Mouse (Mus musculus): Measurements from ENCODE around the gene Cd300ld2. TPM values are rescaled to one million over a fixed set of nuclear protein-coding genes. Genes with fewer than 3 reads are reported as not detected.

The Cd300ld2 gene
- polyA plus RNA-seq (2017; shearing (Covaris generic)) = not detected

GRCm38 (mm10) chr11:115016093-115016492 lies at the start of gene Cd300ld2:
Gene Cd300ld2, minus strand, starts transcription at chr11:115016193.

GRCm38 (mm10) chr11:115062077-115062476 lies 46.1 kb upstream of the Cd300ld2 start, which contains the start of gene Cd300e:
Gene Cd300e, minus strand, starts transcription at chr11:115062177.

GRCm38 (mm10) chr11:115048259-115048658 lies 32.3 kb upstream of the Cd300ld2 start, which contains the start of gene Cd300ld3:
Gene Cd300ld3, minus strand, starts transcription at chr11:115048409.

GRCm38 (mm10) chr11:115037669-115038068 lies 21.7 kb upstream of the Cd300ld2 start, which contains the start of gene Cd300ld5:
Gene Cd300ld5, minus strand, starts transcription at chr11:115037769.

GRCm38 (mm10) chr11:115026912-115027311 lies 10.9 kb upstream of the Cd300ld2 start, which contains the start of gene Cd300ld4:
Gene Cd300ld4, minus strand, starts transcription at chr11:115027012.

GRCm38 (mm10) chr11:115001474-115002040 lies 14.4 kb downstream of the Cd300ld2 start, which contains the start of gene Cd300c2:
Gene Cd300c2, minus strand, starts transcription at chr11:115001880.

GRCm38 (mm10) chr11:114989793-114990192 lies 26.2 kb downstream of the Cd300ld2 start, which contains the start of gene Cd300ld:
Gene Cd300ld, minus strand, starts transcription at chr11:114989922.

GRCm38 (mm10) chr11:114968752-114969207 lies 47.2 kb downstream of the Cd300ld2 start, which contains the start of gene Cd300c:
Gene Cd300c, minus strand, starts transcription at chr11:114969157.

Other genes starting within 250 kb of the Cd300ld2 start
- gene Btbd17, start 220.2 kb downstream of the Cd300ld2 start, polyA plus RNA-seq (2017; shearing (Covaris generic)) = not detected
- not detected for gene Gpr142, start 217.3 kb downstream of the Cd300ld2 start, polyA plus RNA-seq (2017; shearing (Covaris generic))
- gene Gprc5c, start 165.0 kb downstream of the Cd300ld2 start, polyA plus RNA-seq (2017; shearing (Covaris generic)) = 0.10 TPM
- gene Cd300a, start 126.2 kb downstream of the Cd300ld2 start, polyA plus RNA-seq (2017; shearing (Covaris generic)) = 0.62 TPM
- gene Cd300lb, start 81.8 kb downstream of the Cd300ld2 start, polyA plus RNA-seq (2017; shearing (Covaris generic)) = 0.13 TPM
- 0.42 TPM for gene Cd300c, start 47.0 kb downstream of the Cd300ld2 start, polyA plus RNA-seq (2017; shearing (Covaris generic))
- not detected for gene Cd300ld, start 26.3 kb downstream of the Cd300ld2 start, polyA plus RNA-seq (2017; shearing (Covaris generic))
- 1.6 TPM for gene Cd300c2, start 14.3 kb downstream of the Cd300ld2 start, polyA plus RNA-seq (2017; shearing (Covaris generic))
- gene Cd300ld4, start 10.8 kb upstream of the Cd300ld2 start, polyA plus RNA-seq (2017; shearing (Covaris generic)) = not detected
- not detected for gene Cd300ld5, start 21.6 kb upstream of the Cd300ld2 start, polyA plus RNA-seq (2017; shearing (Covaris generic))
- gene Cd300ld3, start 32.2 kb upstream of the Cd300ld2 start, polyA plus RNA-seq (2017; shearing (Covaris generic)) = not detected
- gene Cd300e, start 46.0 kb upstream of the Cd300ld2 start, polyA plus RNA-seq (2017; shearing (Covaris generic)) = 0.51 TPM
- gene Rab37, start 75.2 kb upstream of the Cd300ld2 start, polyA plus RNA-seq (2017; shearing (Covaris generic)) = 198 TPM
- 0.75 TPM for gene Cd300lf, start 117.8 kb upstream of the Cd300ld2 start, polyA plus RNA-seq (2017; shearing (Covaris generic))
- gene Slc9a3r1, start 147.1 kb upstream of the Cd300ld2 start, polyA plus RNA-seq (2017; shearing (Covaris generic)) = 578 TPM
- gene Tmem104, start 171.3 kb upstream of the Cd300ld2 start, polyA plus RNA-seq (2017; shearing (Covaris generic)) = 18.5 TPM
- 17.9 TPM for gene Nat9, start 171.7 kb upstream of the Cd300ld2 start, polyA plus RNA-seq (2017; shearing (Covaris generic))